In genomic region chr2:52686601-52687000, GRCm38 (mm10) we compare ENCODE assay signal across 29 mouse cellular contexts. TPM values are rescaled to one million over a fixed set of nuclear protein-coding genes. Genes with fewer than 3 reads are reported as not detected.
DNase-seq lines count a peak whose midpoint lies in the region; ATAC-seq and TF ChIP-seq lines count a peak whose summit lies in the region.
"Had no signal": no experiment of that assay in that cellular context is flagged by ENCODE, and none has a peak within 500 bp of the region (broad histone marks: within the 10 kb centered on the region; RNA-seq: fewer than 3 reads in every experiment).

No protein-coding gene starts in this region.

- DNase-seq in frontal cortex, postnatal 36 days (ENCODE audit: low spot score in 2 of 2) = no peak
- peak; percentile 83 for DNase-seq in lung, postnatal 0 days (ENCODE audit: low spot score)
- DNase-seq in lung, postnatal 25 days (ENCODE audit: low spot score) = peak; percentile 1
- no peak for DNase-seq in hindbrain, embryonic 11.5 days (ENCODE audit: low spot score)
- DNase-seq in kidney, adult 2 months = no peak
- no peak for DNase-seq in kidney, postnatal 14 days
- DNase-seq: adrenal gland, adult 2 months; adrenal gland, postnatal 14 days; B cell, adult 2 months; cerebellum, adult 11 months; cerebellum, adult 2 months; cerebellum, adult 9-11 months; cerebellum, postnatal 25 days; gastrocnemius, postnatal 25 days; heart, adult 2 months had no signal

- WGBS in lung, embryonic 15.5 days = 60% methylated on average over 6 of the region's 6 CpGs
- WGBS in lung, postnatal 0 days = 61% methylated on average over 6 of the region's 6 CpGs
- WGBS in hindbrain, embryonic 11.5 days = 87% methylated on average over 6 of the region's 6 CpGs
- WGBS in kidney, adult 2 months = 83% methylated on average over 6 of the region's 6 CpGs

- no peaks in the 10 kb centered on the region for H3K36me3 ChIP-seq in lung, embryonic 15.5 days
- H3K36me3 ChIP-seq in lung, postnatal 0 days (ENCODE audit: insufficient read depth, low read length) = no peaks in the 10 kb centered on the region
- H3K36me3 ChIP-seq in hindbrain, embryonic 11.5 days (ENCODE audit: control insufficient read depth, insufficient read depth, low read length) = no peaks in the 10 kb centered on the region
- H3K36me3 ChIP-seq in kidney, adult 2 months (ENCODE audit: control insufficient read depth, insufficient read depth, low read length) = no peaks in the 10 kb centered on the region
- H3K36me3 ChIP-seq: embryonic facial prominence, embryonic 12.5 days; embryonic facial prominence, embryonic 15.5 days; forebrain, embryonic 12.5 days; forebrain, embryonic 15.5 days had no signal

- ATAC-seq in frontal cortex, adult (ENCODE audit: low TSS enrichment) = 0 out of 2 replicates have a peak, but pooled peaks have one; percentile 23
- peak; percentile 42; the same call in 1 of the 2 replicates for ATAC-seq in lung, embryonic 15.5 days (ENCODE audit: borderline replicate concordance, extremely low read depth, low FRiP score, low TSS enrichment)
- ATAC-seq in lung, postnatal 0 days = peak; percentile 94
- ATAC-seq in hindbrain, embryonic 11.5 days (ENCODE audit: low FRiP score) = no peak
- ATAC-seq: forebrain, embryonic 15.5 days; hindbrain, postnatal 0 days; inflammation-experienced regulatory T-cells, adult 6 months; Patski had no signal

- no peak for TF ChIP-seq CTCF in lung, postnatal 0 days (IDR thresholded peaks at IDR 0.05)
- TF ChIP-seq CTCF in kidney, adult 2 months (conservative IDR thresholded peaks at IDR 0.05; ENCODE audit: insufficient read depth, insufficient read length, low read depth, low read length) = no peak

- no peak overlapping the region for H3K4me3 ChIP-seq in lung, embryonic 15.5 days
- H3K4me3 ChIP-seq in lung, postnatal 0 days (ENCODE audit: low read depth, low read length) = no peak overlapping the region
- H3K4me3 ChIP-seq in hindbrain, embryonic 11.5 days (ENCODE audit: low read depth, low read length) = no peak overlapping the region
- H3K4me3 ChIP-seq in kidney, adult 2 months (ENCODE audit: insufficient read depth, low read depth, low read length) = no peak overlapping the region
- H3K4me3 ChIP-seq: embryonic facial prominence, embryonic 12.5 days; embryonic facial prominence, embryonic 15.5 days; forebrain, embryonic 12.5 days; forebrain, embryonic 15.5 days; heart, adult 2 months; hindbrain, embryonic 10.5 days had no signal

- H3K4me2 ChIP-seq in lung, embryonic 15.5 days = no peak overlapping the region
- no peak overlapping the region for H3K4me2 ChIP-seq in lung, postnatal 0 days (replicated peaks; ENCODE audit: low read depth, low read length)
- H3K4me2 ChIP-seq in hindbrain, embryonic 11.5 days (replicated peaks; ENCODE audit: low read depth, low read length) = no peak overlapping the region
- H3K4me2 ChIP-seq: embryonic facial prominence, embryonic 12.5 days; embryonic facial prominence, embryonic 15.5 days; forebrain, embryonic 12.5 days; forebrain, embryonic 15.5 days; heart, embryonic 11.5 days; hindbrain, embryonic 14.5 days had no signal

- TF ChIP-seq POLR2A in kidney, adult 2 months (IDR thresholded peaks at IDR 0.05; ENCODE audit: low read depth, low read length) = no peak

- H3K9me3 ChIP-seq in lung, embryonic 15.5 days = no peaks in the 10 kb centered on the region
- no peaks in the 10 kb centered on the region for H3K9me3 ChIP-seq in lung, postnatal 0 days (ENCODE audit: low read length)
- no peaks in the 10 kb centered on the region for H3K9me3 ChIP-seq in hindbrain, embryonic 11.5 days (ENCODE audit: control insufficient read depth, low read length)
- H3K9me3 ChIP-seq: embryonic facial prominence, embryonic 12.5 days; embryonic facial prominence, embryonic 15.5 days; forebrain, embryonic 12.5 days; forebrain, embryonic 15.5 days; G1E; hindbrain, embryonic 10.5 days had no signal

- no peaks in the 10 kb centered on the region for H3K4me1 ChIP-seq in lung, embryonic 15.5 days
- H3K4me1 ChIP-seq in lung, postnatal 0 days (ENCODE audit: insufficient read depth, low read depth, low read length) = no peaks in the 10 kb centered on the region
- H3K4me1 ChIP-seq in hindbrain, embryonic 11.5 days (replicated peaks; ENCODE audit: control insufficient read depth, insufficient read depth, low read length) = no peaks in the 10 kb centered on the region
- no peaks in the 10 kb centered on the region for H3K4me1 ChIP-seq in kidney, adult 2 months (ENCODE audit: control insufficient read depth, insufficient read depth, low read length)
- H3K4me1 ChIP-seq: embryonic facial prominence, embryonic 12.5 days; embryonic facial prominence, embryonic 15.5 days; forebrain, embryonic 12.5 days; forebrain, embryonic 15.5 days; hindbrain, embryonic 10.5 days had no signal

- H3K27ac ChIP-seq in lung, embryonic 15.5 days = no peak overlapping the region
- H3K27ac ChIP-seq in lung, postnatal 0 days (ENCODE audit: low read length) = no peak overlapping the region
- H3K27ac ChIP-seq in hindbrain, embryonic 11.5 days (ENCODE audit: low read depth, low read length) = no peak overlapping the region
- no peak overlapping the region for H3K27ac ChIP-seq in kidney, adult 2 months (ENCODE audit: insufficient read depth, low read depth, low read length)
- H3K27ac ChIP-seq: embryonic facial prominence, embryonic 12.5 days; embryonic facial prominence, embryonic 15.5 days; forebrain, embryonic 12.5 days; forebrain, embryonic 15.5 days; heart, adult 2 months; hindbrain, embryonic 10.5 days; hindbrain, embryonic 14.5 days; hindbrain, postnatal 0 days had no signal

- no peaks in the 10 kb centered on the region for H3K27me3 ChIP-seq in lung, embryonic 15.5 days
- H3K27me3 ChIP-seq in lung, postnatal 0 days (replicated peaks; ENCODE audit: insufficient read depth, low read length) = no peaks in the 10 kb centered on the region
- H3K27me3 ChIP-seq in hindbrain, embryonic 11.5 days (ENCODE audit: control insufficient read depth, insufficient read depth, low read length) = no peaks in the 10 kb centered on the region
- no peaks in the 10 kb centered on the region for H3K27me3 ChIP-seq in kidney, adult 2 months (replicated peaks; ENCODE audit: control insufficient read depth, insufficient read depth, low read length)
- H3K27me3 ChIP-seq: CH12.LX; embryonic facial prominence, embryonic 12.5 days; embryonic facial prominence, embryonic 15.5 days; forebrain, embryonic 12.5 days; forebrain, embryonic 15.5 days; Patski had no signal

- no peak for TF ChIP-seq EP300 in lung, postnatal 0 days (IDR thresholded peaks at IDR 0.05)

- H3K9ac ChIP-seq in lung, embryonic 15.5 days = no peak overlapping the region
- no peak overlapping the region for H3K9ac ChIP-seq in lung, postnatal 0 days (replicated peaks; ENCODE audit: low read depth)
- no peak overlapping the region for H3K9ac ChIP-seq in hindbrain, embryonic 11.5 days (ENCODE audit: low read depth, low read length)
- H3K9ac ChIP-seq: embryonic facial prominence, embryonic 12.5 days; embryonic facial prominence, embryonic 15.5 days; forebrain, embryonic 12.5 days; forebrain, embryonic 15.5 days; hindbrain, embryonic 14.5 days had no signal

RNA-seq across cellular contexts. Expression of gene Cacnb4, which starts 10.0 kb away (rescaled TPM):
- 0.45 and 1.2 TPM in 2 replicates for polyA plus RNA-seq in lung, embryonic 15.5 days (2015; fragmentation: Nextera tagmentation; extraction: Ambion mirVana)
- 1.5 and 1.7 TPM in 2 replicates for polyA plus RNA-seq in lung, postnatal 0 days (2015; fragmentation: Nextera tagmentation; extraction: Ambion mirVana)
- 4.9 and 5.3 TPM in 2 replicates for polyA plus RNA-seq in hindbrain, embryonic 11.5 days (2014; fragmentation: Nextera tagmentation; extraction: Ambion mirVana)
- polyA plus RNA-seq in kidney, adult 2 months (2012; rRNA removed) = 1.0 and 1.1 TPM in 2 replicates
- polyA plus RNA-seq: adrenal gland, adult 2 months had no signal

RNA-seq across cellular contexts. Expression of gene Stam2, which starts 55.5 kb away (rescaled TPM):
- polyA plus RNA-seq in lung, embryonic 15.5 days (2015; fragmentation: Nextera tagmentation; extraction: Ambion mirVana) = 32.7 and 39.6 TPM in 2 replicates
- 26.9 and 28.5 TPM in 2 replicates for polyA plus RNA-seq in lung, postnatal 0 days (2015; fragmentation: Nextera tagmentation; extraction: Ambion mirVana)
- 45.9 and 48.8 TPM in 2 replicates for polyA plus RNA-seq in hindbrain, embryonic 11.5 days (2014; fragmentation: Nextera tagmentation; extraction: Ambion mirVana)
- 7.8 and 8.6 TPM in 2 replicates for polyA plus RNA-seq in kidney, adult 2 months (2012; rRNA removed)

Comparison
In these comparisons a context has a peak if more than half of its experiments do, and no peak if none do; other contexts are left out.
1. DNase-seq: peak in lung, postnatal 0 days (single experiment) and lung, postnatal 25 days (single experiment); none in frontal cortex, postnatal 36 days (0 of 2), hindbrain, embryonic 11.5 days (single experiment), kidney, adult 2 months (single experiment) and kidney, postnatal 14 days (single experiment).